Mouse (Mus musculus): ENCODE data around the gene Pcnx3.

- TF ChIP-seq POLR2A (IDR thresholded peaks at IDR 0.05; ENCODE audit: borderline replicate concordance, low read depth, low read length) (no peak), CTCF (IDR thresholded peaks at IDR 0.05; ENCODE audit: low read depth, low read length) (no peak)
These were observed 68.7 kb downstream of the Pcnx3 start for GRCm38 (mm10) chr19:5620007-5620406.

All from bone marrow macrophage, adult 2 months (primary cell).